Mouse (Mus musculus) liver, postnatal 0 days (tissue): ENCODE data around the gene St6galnac5.

ENCODE experiments used
- CTCF ChIP-seq: sonication (generic); IDR thresholded peaks from 2 replicates; pipeline ENCODE4 v1.5.1; 2016; ENCODE audit warnings: antibody characterized with exemption, low read depth
- EP300 ChIP-seq: IDR thresholded peaks from 2 replicates; pipeline ENCODE4 v1.6.1; 2016; ENCODE audit warnings: antibody characterized with exemption, low read depth, mild to moderate bottlenecking

GRCm38 (mm10) chr3:152944766-152945165, 37.3 kb downstream of the St6galnac5 start:
- TF ChIP-seq CTCF, result no peak
- no peak for TF ChIP-seq EP300
